Mouse (Mus musculus): Measurements from ENCODE around the gene Foxp2.

GRCm38 (mm10) chr6:14897028-14897427, 4.1 kb upstream of the Foxp2 start:
- TF ChIP-seq CTCF (IDR thresholded peaks at IDR 0.05; ENCODE audit: borderline replicate concordance, extremely low read depth, insufficient read depth, insufficient read length): 0 out of 2 replicates have a peak, but pooled peaks have one; percentile 16
- TF ChIP-seq POLR2A (IDR thresholded peaks at IDR 0.05; ENCODE audit: borderline replicate concordance, extremely low read depth, insufficient read depth, insufficient read length, poor library complexity, severe bottlenecking): no peak

Measured in brain, embryonic 14.5 days (tissue).